Mouse (Mus musculus): ENCODE results near the gene Nav2. TPM values are rescaled to one million over a fixed set of nuclear protein-coding genes. Genes with fewer than 3 reads are reported as not detected.

The Nav2 gene
- total and polyA plus RNA-seq, 3 experiments: 20.4 to 49.9 (median 34.4) TPM

GRCm38 (mm10) chr7:49565084-49565483, 656.6 kb downstream of the Nav2 start:
- DNase-seq: no peak
- Histone ChIP-seq H3K4me1 (ENCODE audit: control insufficient read depth, insufficient read depth, low read length) (peaks cover 1% of the 10 kb centered on the region; the same call in 1 of the 2 replicates), H3K27ac (no peak overlapping the region), H3K79me2 (replicated peaks; ENCODE audit: control insufficient read depth, insufficient read depth, low read length) (no peaks in the 10 kb centered on the region), H3K9ac (ENCODE audit: low read depth, low read length) (no peak overlapping the region), H3K36me3 (ENCODE audit: control insufficient read depth, insufficient read depth, low read length) (peaks cover 3% of the 10 kb centered on the region; the same call in 1 of the 2 replicates), H3K27me3 (ENCODE audit: control insufficient read depth, insufficient read depth, low read length) (no peaks in the 10 kb centered on the region), H3K4me3 (no peak overlapping the region)
- intact Hi-C loops (cut with DNase I): loop anchor here (5.0 kb wide), 1 partner anchor 93 kb away; no protein-coding TSS in a partner anchor
- TF ChIP-seq POLR2A (IDR thresholded peaks at IDR 0.05; ENCODE audit: insufficient read depth, low read depth, low read length) (no peak), EP300 (IDR thresholded peaks at IDR 0.05; ENCODE audit: insufficient read depth, low read depth, low read length) (0 out of 2 replicates have a peak, but pooled peaks have one; percentile 23)
- 59% methylated on average over 11 of the region's 11 CpGs for WGBS

GRCm38 (mm10) chr7:49565798-49566197, 657.3 kb downstream of the Nav2 start:
- no peaks in the 10 kb centered on the region for H3K27me3 ChIP-seq (ENCODE audit: control insufficient read depth, insufficient read depth, low read length)
- H3K9ac ChIP-seq (ENCODE audit: low read depth, low read length): no peak overlapping the region
- intact Hi-C loops (cut with DNase I): loop anchor here (5.0 kb wide), 1 partner anchor 93 kb away; no protein-coding TSS in a partner anchor
- no peak for DNase-seq
- H3K79me2 ChIP-seq (replicated peaks; ENCODE audit: control insufficient read depth, insufficient read depth, low read length): no peaks in the 10 kb centered on the region
- 76% methylated on average over 11 of the region's 11 CpGs for WGBS
- peaks cover 3% of the 10 kb centered on the region; the same call in 1 of the 2 replicates for H3K36me3 ChIP-seq (ENCODE audit: control insufficient read depth, insufficient read depth, low read length)
- no peaks in the 10 kb centered on the region; the same call in 1 of the 2 replicates for H3K4me1 ChIP-seq (ENCODE audit: control insufficient read depth, insufficient read depth, low read length)
- TF ChIP-seq CTCF (IDR thresholded peaks at IDR 0.05): no peak
- no peak for TF ChIP-seq EP300 (IDR thresholded peaks at IDR 0.05; ENCODE audit: insufficient read depth, low read depth, low read length)
- TF ChIP-seq POLR2A (IDR thresholded peaks at IDR 0.05; ENCODE audit: insufficient read depth, low read depth, low read length): no peak
- no peak overlapping the region for H3K4me3 ChIP-seq
- H3K27ac ChIP-seq: no peak overlapping the region

GRCm38 (mm10) chr7:49567346-49568034, 659.0 kb downstream of the Nav2 start:
- no peak overlapping the region for H3K27ac ChIP-seq
- 67% methylated on average over 13 of the region's 13 CpGs for WGBS
- no peaks in the 10 kb centered on the region for H3K79me2 ChIP-seq (replicated peaks; ENCODE audit: control insufficient read depth, insufficient read depth, low read length)
- DNase-seq: no peak
- H3K9ac ChIP-seq (ENCODE audit: low read depth, low read length): no peak overlapping the region
- peaks cover 7% of the 10 kb centered on the region for H3K36me3 ChIP-seq (ENCODE audit: control insufficient read depth, insufficient read depth, low read length)
- TF ChIP-seq CTCF (IDR thresholded peaks at IDR 0.05) (no peak), POLR2A (IDR thresholded peaks at IDR 0.05; ENCODE audit: insufficient read depth, low read depth, low read length) (no peak), EP300 (IDR thresholded peaks at IDR 0.05; ENCODE audit: insufficient read depth, low read depth, low read length) (no peak)
- no peaks in the 10 kb centered on the region for H3K27me3 ChIP-seq (ENCODE audit: control insufficient read depth, insufficient read depth, low read length)
- H3K4me3 ChIP-seq: no peak overlapping the region
- intact Hi-C loops (cut with DNase I): loop anchor here (5.0 kb wide), 1 partner anchor 95 kb away; no protein-coding TSS in a partner anchor
- H3K4me1 ChIP-seq (ENCODE audit: control insufficient read depth, insufficient read depth, low read length): no peaks in the 10 kb centered on the region; the same call in 1 of the 2 replicates

GRCm38 (mm10) chr7:49569646-49570045, 661.1 kb downstream of the Nav2 start:
- Histone ChIP-seq H3K27ac (no peak overlapping the region), H3K4me1 (ENCODE audit: control insufficient read depth, insufficient read depth, low read length) (no peaks in the 10 kb centered on the region), H3K9ac (ENCODE audit: low read depth, low read length) (no peak overlapping the region), H3K27me3 (ENCODE audit: control insufficient read depth, insufficient read depth, low read length) (no peaks in the 10 kb centered on the region), H3K79me2 (replicated peaks; ENCODE audit: control insufficient read depth, insufficient read depth, low read length) (no peaks in the 10 kb centered on the region), H3K4me3 (no peak overlapping the region), H3K36me3 (ENCODE audit: control insufficient read depth, insufficient read depth, low read length) (peaks cover 4% of the 10 kb centered on the region)
- intact Hi-C loops (cut with DNase I): loop anchor here (5.0 kb wide), 1 partner anchor 97 kb away; no protein-coding TSS in a partner anchor
- 87% methylated on average over 7 of the region's 7 CpGs for WGBS
- DNase-seq: no peak
- TF ChIP-seq EP300 (IDR thresholded peaks at IDR 0.05; ENCODE audit: insufficient read depth, low read depth, low read length) (no peak), POLR2A (IDR thresholded peaks at IDR 0.05; ENCODE audit: insufficient read depth, low read depth, low read length) (no peak), CTCF (IDR thresholded peaks at IDR 0.05) (no peak)

GRCm38 (mm10) chr7:49571606-49572005, 663.1 kb downstream of the Nav2 start:
- Histone ChIP-seq H3K36me3 (ENCODE audit: control insufficient read depth, insufficient read depth, low read length) (peaks cover 4% of the 10 kb centered on the region), H3K27ac (no peak overlapping the region; the same call in 1 of the 2 replicates), H3K9ac (ENCODE audit: low read depth, low read length) (no peak overlapping the region), H3K4me3 (no peak overlapping the region), H3K79me2 (replicated peaks; ENCODE audit: control insufficient read depth, insufficient read depth, low read length) (no peaks in the 10 kb centered on the region), H3K4me1 (ENCODE audit: control insufficient read depth, insufficient read depth, low read length) (no peaks in the 10 kb centered on the region), H3K27me3 (ENCODE audit: control insufficient read depth, insufficient read depth, low read length) (no peaks in the 10 kb centered on the region)
- intact Hi-C loops (cut with DNase I): no loop called here
- no peak for DNase-seq
- WGBS: 74% methylated on average over 2 of the region's 2 CpGs
- TF ChIP-seq POLR2A (IDR thresholded peaks at IDR 0.05; ENCODE audit: insufficient read depth, low read depth, low read length) (no peak), EP300 (IDR thresholded peaks at IDR 0.05; ENCODE audit: insufficient read depth, low read depth, low read length) (no peak), CTCF (IDR thresholded peaks at IDR 0.05) (no peak)

- Histone ChIP-seq H3K4me1 (ENCODE audit: control insufficient read depth, insufficient read depth, low read length) (no peaks in the 10 kb centered on the region), H3K27ac (no peak overlapping the region), H3K4me3 (no peak overlapping the region), H3K9ac (ENCODE audit: low read depth, low read length) (no peak overlapping the region), H3K27me3 (ENCODE audit: control insufficient read depth, insufficient read depth, low read length) (no peaks in the 10 kb centered on the region), H3K79me2 (replicated peaks; ENCODE audit: control insufficient read depth, insufficient read depth, low read length) (no peaks in the 10 kb centered on the region), H3K36me3 (ENCODE audit: control insufficient read depth, insufficient read depth, low read length) (peaks cover 4% of the 10 kb centered on the region)
- TF ChIP-seq EP300 (IDR thresholded peaks at IDR 0.05; ENCODE audit: insufficient read depth, low read depth, low read length) (no peak), CTCF (IDR thresholded peaks at IDR 0.05) (no peak), POLR2A (IDR thresholded peaks at IDR 0.05; ENCODE audit: insufficient read depth, low read depth, low read length) (no peak)
- 88% methylated on average over 9 of the region's 9 CpGs for WGBS
- DNase-seq: no peak
- intact Hi-C loops (cut with DNase I): no loop called here
Observed at GRCm38 (mm10) chr7:49575226-49575625, 666.7 kb downstream of the Nav2 start.

All from heart, adult 2 months (tissue).